Mouse (Mus musculus) CH12.LX (cell line): ENCODE results near the gene Slc39a3.

ENCODE experiments used
- CHD2 ChIP-seq: IDR thresholded peaks from 2 replicates; pipeline ENCODE4 v1.6.1; 2011; ENCODE audit warnings: low read length, improper control_type of control experiment
- CTCF ChIP-seq, 2 experiments: IDR thresholded peaks in 1 of 2; conservative IDR thresholded peaks in 1 of 2; 2 replicates each; pipeline ENCODE4 v1.5.1; 2011 to 2012; ENCODE audit warnings: low read depth in 2 of 2, low read length in 2 of 2, improper control_type of control experiment in 1 of 2, inconsistent platforms in 1 of 2, mild to moderate bottlenecking in 1 of 2, moderate library complexity in 1 of 2
- E2F4 ChIP-seq: IDR thresholded peaks from 2 replicates; pipeline ENCODE4 v1.6.1; 2011; ENCODE audit warnings: low read depth, low read length, improper control_type of control experiment; ENCODE audit not compliant: insufficient replicate concordance
- ELF1 ChIP-seq: IDR thresholded peaks from 2 replicates; pipeline ENCODE4 v1.6.1; 2014; ENCODE audit warnings: low read depth, mild to moderate bottlenecking, inconsistent platforms, low read length, improper control_type of control experiment
- EP300 ChIP-seq: IDR thresholded peaks from 2 replicates; pipeline ENCODE4 v1.6.1; 2011; ENCODE audit warnings: low read length, improper control_type of control experiment
- MAFK ChIP-seq: IDR thresholded peaks from 2 replicates; pipeline ENCODE4 v1.6.1; 2011; ENCODE audit warnings: low read length, improper control_type of control experiment; ENCODE audit not compliant: insufficient replicate concordance
- POLR2A ChIP-seq: IDR thresholded peaks from 2 replicates; pipeline ENCODE4 v1.6.1; 2011; ENCODE audit warnings: low read depth, mild to moderate bottlenecking, improper control_type of control experiment, low read length
- RAD21 ChIP-seq: IDR thresholded peaks from 2 replicates; pipeline ENCODE4 v1.6.1; 2011; ENCODE audit warnings: low read depth, mild to moderate bottlenecking, low read length, improper control_type of control experiment, moderate library complexity
- UBTF ChIP-seq: IDR thresholded peaks from 2 replicates; pipeline ENCODE4 v1.6.1; 2012; ENCODE audit warnings: low read depth, mild to moderate bottlenecking, inconsistent platforms, low read length, improper control_type of control experiment, moderate library complexity
- USF1 ChIP-seq: IDR thresholded peaks from 2 replicates; pipeline ENCODE4 v1.6.1; 2014; ENCODE audit warnings: low read depth, mild to moderate bottlenecking, inconsistent platforms, low read length, improper control_type of control experiment
- ZMIZ1 ChIP-seq: IDR thresholded peaks from 2 replicates; pipeline ENCODE4 v1.6.1; 2012; ENCODE audit warnings: low read depth, mild to moderate bottlenecking, inconsistent platforms, low read length, improper control_type of control experiment
- ZNF384 ChIP-seq: IDR thresholded peaks from 2 replicates; pipeline ENCODE4 v1.6.1; 2012; ENCODE audit warnings: low read depth, low read length, improper control_type of control experiment, inconsistent platforms

- no peak for TF ChIP-seq E2F4
- TF ChIP-seq CTCF (conservative IDR thresholded peaks at IDR 0.05 in 1 of 2, IDR thresholded peaks at IDR 0.05 in 1 of 2; ENCODE audit: low read depth in 2 of 2, low read length in 2 of 2), result no peak
- no peak for TF ChIP-seq ZMIZ1
- no peak for TF ChIP-seq ELF1
- no peak for TF ChIP-seq USF1
- TF ChIP-seq POLR2A, result no peak
- TF ChIP-seq CHD2, result no peak
- TF ChIP-seq EP300, result no peak
- TF ChIP-seq RAD21, result no peak
- TF ChIP-seq ZNF384, result no peak
- no peak for TF ChIP-seq MAFK
- TF ChIP-seq UBTF, result no peak
Measured at GRCm38 (mm10) chr10:81025047-81025621, 12.1 kb downstream of the Slc39a3 start.
